Mouse (Mus musculus): Measurements from ENCODE around the gene Pald1. TPM values are rescaled to one million over a fixed set of nuclear protein-coding genes. Genes with fewer than 3 reads are reported as not detected.
A peak's percentile ranks its signal among the peaks of the same experiment; 100 is the strongest.

Pald1 gene
- total RNA-seq, 1 experiment, result 102 TPM

- in situ Hi-C loops (cut with MboI; ENCODE audit: low sequenced_read_pairs in 2 of 2, unreplicated experiment in 2 of 2), result no loop called here
- Histone ChIP-seq H3K27ac (ENCODE audit: insufficient read depth, low read depth, low read length, poor library complexity, severe bottlenecking) (no peak overlapping the region), H3K9me3 (ENCODE audit: control insufficient read depth, insufficient read depth, low read depth, low read length) (no peaks in the 10 kb centered on the region)
Measured at GRCm38 (mm10) chr10:61328927-61329326, 54.4 kb downstream of the Pald1 start.

DNA sequence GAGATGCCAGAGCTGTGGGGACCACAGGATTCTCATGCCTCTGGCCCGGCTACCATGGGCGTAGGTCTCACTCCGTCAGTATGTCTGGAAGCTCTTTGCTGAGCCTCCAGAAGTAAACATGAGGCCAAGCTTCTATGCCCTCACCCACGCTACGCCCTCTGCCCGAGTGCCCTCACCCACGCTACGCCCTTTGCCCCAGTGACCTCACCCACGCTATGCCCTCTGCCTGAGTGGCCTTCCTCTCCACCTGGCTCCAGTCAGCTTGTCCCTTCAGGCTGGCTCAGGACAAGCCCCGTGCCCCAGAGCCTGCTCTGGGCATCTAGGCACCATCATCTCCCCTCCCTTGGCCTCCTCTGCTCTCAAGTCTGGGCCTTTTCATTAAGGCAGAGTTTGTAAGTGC is 55.8 kb downstream of the Pald1 start:
- H3K4me1 ChIP-seq (ENCODE audit: control insufficient read depth in 2 of 2, insufficient read depth in 2 of 2, low read length in 2 of 2, poor library complexity in 1 of 2), result peaks cover 0 to 3% of the 10 kb centered on the region in 2 experiments; a peak in 1 of 4 replicates
- in situ Hi-C loops (cut with MboI; ENCODE audit: low sequenced_read_pairs in 2 of 2, unreplicated experiment in 2 of 2), result no loop called here
- H3K9me3 ChIP-seq (ENCODE audit: control insufficient read depth, insufficient read depth, low read depth, low read length), result no peaks in the 10 kb centered on the region
- no peak overlapping the region for H3K27ac ChIP-seq (ENCODE audit: insufficient read depth, low read depth, low read length, poor library complexity, severe bottlenecking)
- TF ChIP-seq CHD2 (IDR thresholded peaks at IDR 0.05; ENCODE audit: low read depth, low read length) (no peak), ZC3H11A (IDR thresholded peaks at IDR 0.05; ENCODE audit: borderline replicate concordance, low read depth, low read length) (no peak), MAFK (IDR thresholded peaks at IDR 0.05; ENCODE audit: insufficient read depth, low read depth, low read length) (no peak), ZNF384 (IDR thresholded peaks at IDR 0.05; ENCODE audit: low read depth, low read length) (no peak), HCFC1 (IDR thresholded peaks at IDR 0.05; ENCODE audit: borderline replicate concordance, insufficient read depth, low read length) (no peak)
- no peak overlapping the region for H3K4me3 ChIP-seq (ENCODE audit: insufficient read depth in 1 of 2, low read depth in 1 of 2, low read length in 2 of 2, poor library complexity in 1 of 2, severe bottlenecking in 1 of 2)
- no peak for DNase-seq (ENCODE audit: low read depth, low spot score)
- H3K9ac ChIP-seq (ENCODE audit: insufficient read depth, low read depth, low read length, poor library complexity, severe bottlenecking), result no peak overlapping the region
- H3K36me3 ChIP-seq (ENCODE audit: control insufficient read depth, insufficient read depth, low read length, poor library complexity, severe bottlenecking), result peaks cover 35% of the 10 kb centered on the region

More at GRCm38 (mm10) chr10:61328927-61329326, 54.4 kb downstream of the Pald1 start:
- TF ChIP-seq ZNF384 (IDR thresholded peaks at IDR 0.05; ENCODE audit: low read depth, low read length) (no peak), HCFC1 (IDR thresholded peaks at IDR 0.05; ENCODE audit: borderline replicate concordance, insufficient read depth, low read length) (no peak), CHD2 (IDR thresholded peaks at IDR 0.05; ENCODE audit: low read depth, low read length) (no peak), ZC3H11A (IDR thresholded peaks at IDR 0.05; ENCODE audit: borderline replicate concordance, low read depth, low read length) (no peak), MAFK (IDR thresholded peaks at IDR 0.05; ENCODE audit: insufficient read depth, low read depth, low read length) (no peak)
- H3K4me1 ChIP-seq (ENCODE audit: control insufficient read depth in 2 of 2, insufficient read depth in 2 of 2, low read length in 2 of 2, poor library complexity in 1 of 2), result peaks cover 0 to 3% of the 10 kb centered on the region in 2 experiments; a peak in 1 of 4 replicates
- DNase-seq (ENCODE audit: low read depth, low spot score), result no peak
- H3K4me3 ChIP-seq (ENCODE audit: insufficient read depth in 1 of 2, low read depth in 1 of 2, low read length in 2 of 2, poor library complexity in 1 of 2, severe bottlenecking in 1 of 2), result no peak overlapping the region
- H3K9ac ChIP-seq (ENCODE audit: insufficient read depth, low read depth, low read length, poor library complexity, severe bottlenecking), result no peak overlapping the region
- H3K36me3 ChIP-seq (ENCODE audit: control insufficient read depth, insufficient read depth, low read length, poor library complexity, severe bottlenecking), result peaks cover 29% of the 10 kb centered on the region

- TF ChIP-seq HCFC1 (IDR thresholded peaks at IDR 0.05; ENCODE audit: borderline replicate concordance, insufficient read depth, low read length) (no peak), MAFK (IDR thresholded peaks at IDR 0.05; ENCODE audit: insufficient read depth, low read depth, low read length) (no peak), ZNF384 (IDR thresholded peaks at IDR 0.05; ENCODE audit: low read depth, low read length) (no peak), CHD2 (IDR thresholded peaks at IDR 0.05; ENCODE audit: low read depth, low read length) (no peak), ZC3H11A (IDR thresholded peaks at IDR 0.05; ENCODE audit: borderline replicate concordance, low read depth, low read length) (no peak)
- no peaks in the 10 kb centered on the region for H3K9me3 ChIP-seq (ENCODE audit: control insufficient read depth, insufficient read depth, low read depth, low read length)
- peak; percentile 51 for DNase-seq (ENCODE audit: low read depth, low spot score)
- peaks cover 0 to 2% of the 10 kb centered on the region in 2 experiments; a peak in 1 of 4 replicates for H3K4me1 ChIP-seq (ENCODE audit: control insufficient read depth in 2 of 2, insufficient read depth in 2 of 2, low read length in 2 of 2, poor library complexity in 1 of 2)
- no peak overlapping the region for H3K27ac ChIP-seq (ENCODE audit: insufficient read depth, low read depth, low read length, poor library complexity, severe bottlenecking)
- peaks cover 44% of the 10 kb centered on the region for H3K36me3 ChIP-seq (ENCODE audit: control insufficient read depth, insufficient read depth, low read length, poor library complexity, severe bottlenecking)
- in situ Hi-C loops (cut with MboI; ENCODE audit: low sequenced_read_pairs in 2 of 2, unreplicated experiment in 2 of 2), result no loop called here
- H3K9ac ChIP-seq (ENCODE audit: insufficient read depth, low read depth, low read length, poor library complexity, severe bottlenecking), result no peak overlapping the region
- no peak overlapping the region for H3K4me3 ChIP-seq (ENCODE audit: insufficient read depth in 1 of 2, low read depth in 1 of 2, low read length in 2 of 2, poor library complexity in 1 of 2, severe bottlenecking in 1 of 2)
Measured at GRCm38 (mm10) chr10:61325782-61326328, 57.5 kb downstream of the Pald1 start.

DNA sequence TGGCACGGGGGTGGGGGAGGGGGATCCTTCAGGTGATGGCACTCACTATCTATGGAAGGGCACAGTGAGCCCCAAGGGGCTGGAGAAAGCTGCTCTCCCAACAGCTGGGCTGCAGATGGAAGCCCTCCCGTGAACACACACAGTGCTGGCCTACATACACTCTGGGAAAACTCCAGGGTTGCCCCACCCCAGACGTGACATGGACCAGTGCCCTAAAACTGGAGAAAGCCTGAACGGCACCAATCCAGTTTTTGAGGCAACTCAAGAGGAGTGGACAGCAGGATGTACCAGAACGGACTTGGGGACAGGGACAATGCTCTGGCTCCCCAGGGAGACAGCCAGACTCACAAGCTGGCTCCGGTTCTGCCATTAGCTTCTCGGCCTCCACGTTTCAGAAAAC is 58.6 kb downstream of the Pald1 start:
- peaks cover 54% of the 10 kb centered on the region for H3K36me3 ChIP-seq (ENCODE audit: control insufficient read depth, insufficient read depth, low read length, poor library complexity, severe bottlenecking)
- H3K9me3 ChIP-seq (ENCODE audit: control insufficient read depth, insufficient read depth, low read depth, low read length), result no peaks in the 10 kb centered on the region
- no peak for TF ChIP-seq ZC3H11A (IDR thresholded peaks at IDR 0.05; ENCODE audit: borderline replicate concordance, low read depth, low read length)
- H3K4me1 ChIP-seq (ENCODE audit: control insufficient read depth in 2 of 2, insufficient read depth in 2 of 2, low read length in 2 of 2, poor library complexity in 1 of 2), result peaks cover 0 to 2% of the 10 kb centered on the region in 2 experiments; a peak in 1 of 4 replicates
- in situ Hi-C loops (cut with MboI; ENCODE audit: low sequenced_read_pairs in 2 of 2, unreplicated experiment in 2 of 2), result no loop called here
- DNase-seq (ENCODE audit: low read depth, low spot score), result no peak
- no peak overlapping the region for H3K27ac ChIP-seq (ENCODE audit: insufficient read depth, low read depth, low read length, poor library complexity, severe bottlenecking)
- no peak overlapping the region for H3K9ac ChIP-seq (ENCODE audit: insufficient read depth, low read depth, low read length, poor library complexity, severe bottlenecking)
- no peak overlapping the region for H3K4me3 ChIP-seq (ENCODE audit: insufficient read depth in 1 of 2, low read depth in 1 of 2, low read length in 2 of 2, poor library complexity in 1 of 2, severe bottlenecking in 1 of 2)

GRCm38 (mm10) chr10:61318527-61318926 is 64.8 kb downstream of the Pald1 start:
- Histone ChIP-seq H3K27ac (ENCODE audit: insufficient read depth, low read depth, low read length, poor library complexity, severe bottlenecking) (no peak overlapping the region), H3K4me3 (ENCODE audit: insufficient read depth in 1 of 2, low read depth in 1 of 2, low read length in 2 of 2, poor library complexity in 1 of 2, severe bottlenecking in 1 of 2) (no peak overlapping the region), H3K9ac (ENCODE audit: insufficient read depth, low read depth, low read length, poor library complexity, severe bottlenecking) (no peak overlapping the region), H3K9me3 (ENCODE audit: control insufficient read depth, insufficient read depth, low read depth, low read length) (no peaks in the 10 kb centered on the region), H3K36me3 (ENCODE audit: control insufficient read depth, insufficient read depth, low read length, poor library complexity, severe bottlenecking) (peaks cover 42% of the 10 kb centered on the region), H3K4me1 (ENCODE audit: control insufficient read depth in 2 of 2, insufficient read depth in 2 of 2, low read length in 2 of 2, poor library complexity in 1 of 2) (peaks cover 10 to 25% of the 10 kb centered on the region in 2 experiments)
- TF ChIP-seq HCFC1 (IDR thresholded peaks at IDR 0.05; ENCODE audit: borderline replicate concordance, insufficient read depth, low read length), result no peak
- TF ChIP-seq CHD2 (IDR thresholded peaks at IDR 0.05; ENCODE audit: low read depth, low read length), result no peak
- no peak for TF ChIP-seq ZC3H11A (IDR thresholded peaks at IDR 0.05; ENCODE audit: borderline replicate concordance, low read depth, low read length)
- no peak for TF ChIP-seq ZNF384 (IDR thresholded peaks at IDR 0.05; ENCODE audit: low read depth, low read length)
- DNase-seq (ENCODE audit: low read depth, low spot score), result no peak
- in situ Hi-C loops (cut with MboI; ENCODE audit: low sequenced_read_pairs in 2 of 2, unreplicated experiment in 2 of 2), result no loop called here

All from ES-E14 (cell line).